Mouse (Mus musculus) liver, embryonic 14 days (tissue): Measurements from ENCODE around the gene Vmn2r48. TPM values are rescaled to one million over a fixed set of nuclear protein-coding genes. Genes with fewer than 3 reads are reported as not detected.

Source experiments
- polyA plus RNA-seq: library from polyadenylated mRNA; depleted of rRNA; stranded (reverse); fragments of >200 nt; gene quantifications from 2 replicates; pipeline ENCODE4 v1.2.3, GENCODE M21; 2012; rRNA removed

Vmn2r48 gene
- not detected in 2 replicates for polyA plus RNA-seq

DNA sequence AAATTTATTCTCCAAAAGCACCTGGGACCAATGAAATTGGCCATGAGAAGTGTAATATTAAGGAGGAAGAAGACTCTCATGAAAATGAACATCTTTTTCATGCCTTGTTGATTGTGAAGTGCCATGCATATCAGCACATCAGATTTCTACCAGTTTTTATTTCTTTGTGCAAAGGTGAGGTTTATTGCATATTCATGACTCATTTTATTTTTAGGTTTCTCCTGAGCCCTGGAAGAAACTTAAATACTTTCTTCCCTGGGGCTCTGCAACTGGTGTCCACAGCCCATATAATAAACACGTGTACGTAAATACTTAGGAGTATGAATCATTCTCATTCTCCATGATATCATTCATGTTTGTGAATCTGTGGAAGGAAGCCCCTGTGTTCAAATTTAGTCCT, at the start of gene Vmn2r48:
Gene Vmn2r48 (minus strand): TSS at position 101 of the 400 bp plus-strand sequence.

DNA sequence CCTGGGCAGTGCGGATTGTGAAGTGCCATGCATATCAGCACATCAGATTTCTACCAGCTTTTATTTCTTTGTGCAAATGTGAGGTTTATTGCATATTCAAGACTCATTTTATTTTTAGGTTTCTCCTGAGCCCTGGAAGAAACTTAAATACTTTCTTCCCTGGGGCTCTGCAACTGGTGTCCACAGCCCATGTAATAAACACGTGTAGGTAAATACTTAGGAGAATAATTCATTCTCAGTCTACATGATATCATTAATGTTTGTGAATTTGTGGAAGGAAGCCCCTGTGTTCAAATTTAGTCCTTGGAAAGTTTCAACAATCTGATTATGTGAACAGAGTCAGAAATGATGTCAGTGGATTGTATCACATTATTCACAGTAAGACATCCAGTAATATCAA, 38.8 kb upstream of the Vmn2r48 start, which contains the start of gene Vmn2r49:
Gene Vmn2r49 (minus strand): TSS at position 101 of the 400 bp plus-strand sequence.

Other genes starting within 250 kb of the Vmn2r48 start
- gene Vmn2r46, start 183.0 kb downstream of the Vmn2r48 start, polyA plus RNA-seq: not detected in 2 replicates
- not detected in 2 replicates for gene Vmn2r47, start 112.3 kb downstream of the Vmn2r48 start, polyA plus RNA-seq
- not detected in 2 replicates for gene Vmn2r49, start 38.7 kb upstream of the Vmn2r48 start, polyA plus RNA-seq
- not detected in 2 replicates for gene Vmn2r50, start 99.7 kb upstream of the Vmn2r48 start, polyA plus RNA-seq
- not detected in 2 replicates for gene Vmn2r51, start 152.2 kb upstream of the Vmn2r48 start, polyA plus RNA-seq
- gene Vmn2r52, start 223.0 kb upstream of the Vmn2r48 start, polyA plus RNA-seq: not detected in 2 replicates